Mouse (Mus musculus) hindbrain, embryonic 11.5 days (tissue): ENCODE measurements around the gene Ube2t. TPM values are rescaled to one million over a fixed set of nuclear protein-coding genes. Genes with fewer than 3 reads are reported as not detected.

ENCODE experiments used
- ATAC-seq: fragments of 200-750 bp; cut with Nextera tagmentation; 2 replicates; pipeline ENCODE4 v1.8.0; 2017; ENCODE audit warnings: mild to moderate bottlenecking, moderate TSS enrichment, moderate library complexity; ENCODE audit not compliant: low FRiP score
- DNase-seq: peaks from one replicate; pipeline ENCODE4 v3.0.0-alpha.2; 2015; ENCODE audit warnings: low spot score
- H3K27ac ChIP-seq: fragments of 300-500 bp; sonication (generic); 2 replicates; pipeline ENCODE4 v1.5.1; 2014; ENCODE audit warnings: mild to moderate bottlenecking, low read depth, low read length
- H3K27me3 ChIP-seq: fragments of 300-500 bp; sonication (generic); 2 replicates; pipeline ENCODE4 v1.6.1; 2014; ENCODE audit warnings: mild to moderate bottlenecking, low read length, moderate library complexity, mixed read lengths; ENCODE audit not compliant: control insufficient read depth, insufficient read depth
- H3K36me3 ChIP-seq: fragments of 300-500 bp; sonication (generic); 2 replicates; pipeline ENCODE4 v1.6.1; 2014; ENCODE audit warnings: mild to moderate bottlenecking, low read length, moderate library complexity, mixed read lengths; ENCODE audit not compliant: control insufficient read depth, insufficient read depth
- H3K4me1 ChIP-seq: fragments of 300-500 bp; sonication (generic); replicated peaks from 2 replicates; pipeline ENCODE4 v1.6.1; 2014; ENCODE audit warnings: low read length, mixed read lengths; ENCODE audit not compliant: control insufficient read depth, insufficient read depth
- H3K4me2 ChIP-seq: fragments of 300-500 bp; sonication (generic); replicated peaks from 2 replicates; pipeline ENCODE4 v1.6.1; 2014; ENCODE audit warnings: mild to moderate bottlenecking, low read depth, low read length
- H3K4me3 ChIP-seq: fragments of 300-500 bp; sonication (generic); 2 replicates; pipeline ENCODE4 v1.5.1; 2014; ENCODE audit warnings: low read depth, low read length
- H3K9ac ChIP-seq: fragments of 300-500 bp; sonication (generic); 2 replicates; pipeline ENCODE4 v1.6.1; 2014; ENCODE audit warnings: low read depth, low read length
- H3K9me3 ChIP-seq: fragments of 300-500 bp; sonication (generic); 2 replicates; pipeline ENCODE4 v1.6.1; 2016; ENCODE audit warnings: low read length; ENCODE audit not compliant: control insufficient read depth
- WGBS: fragments of 180-500 bp; shearing (Covaris S2); extraction: QIAGEN DNeasy Blood & Tissue Kit; methylation state at CpG from one replicate; pipeline ENCODE4 v1.1.7; 2014; 5-methylcytosine and 5-hydroxymethylcytosine counted together
- polyA plus RNA-seq: library from polyadenylated mRNA; unstranded; fragments of >200 nt; fragmentation: Nextera tagmentation; extraction: Ambion mirVana; gene quantifications from 2 replicates; pipeline ENCODE4 v1.2.1, GENCODE M21; 2014

Gene Ube2t
- polyA plus RNA-seq, 1 experiment from 2014 or later, result 40.9 TPM

DNA sequence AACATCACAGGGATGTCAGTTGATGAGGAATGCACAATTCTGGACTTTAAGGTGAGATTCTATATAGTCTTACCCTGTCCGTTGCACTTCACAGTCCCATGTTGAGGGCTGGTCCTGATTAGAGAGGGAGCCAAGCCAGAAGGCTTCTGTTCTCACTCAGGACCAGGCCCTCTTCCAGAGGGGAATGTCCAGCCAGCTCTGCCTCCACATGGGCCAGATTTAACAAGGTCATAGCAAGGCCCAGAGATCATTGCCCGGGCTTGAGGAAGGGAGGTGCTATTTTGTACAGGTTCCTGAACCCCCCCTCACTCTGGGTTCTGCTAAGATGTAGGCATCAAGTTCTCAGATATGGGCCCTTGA lies 55.3 kb downstream of the Ube2t start:
- ATAC-seq, result no peak
- Histone ChIP-seq H3K4me2 (no peak overlapping the region), H3K27me3 (no peaks in the 10 kb centered on the region), H3K4me1 (peaks cover 2% of the 10 kb centered on the region; the same call in 1 of the 2 replicates), H3K27ac (no peak overlapping the region), H3K4me3 (no peak overlapping the region), H3K9me3 (no peaks in the 10 kb centered on the region), H3K36me3 (no peaks in the 10 kb centered on the region), H3K9ac (no peak overlapping the region)
- 92% methylated on average over 2 of the region's 2 CpGs for WGBS
- no peak for DNase-seq

DNA sequence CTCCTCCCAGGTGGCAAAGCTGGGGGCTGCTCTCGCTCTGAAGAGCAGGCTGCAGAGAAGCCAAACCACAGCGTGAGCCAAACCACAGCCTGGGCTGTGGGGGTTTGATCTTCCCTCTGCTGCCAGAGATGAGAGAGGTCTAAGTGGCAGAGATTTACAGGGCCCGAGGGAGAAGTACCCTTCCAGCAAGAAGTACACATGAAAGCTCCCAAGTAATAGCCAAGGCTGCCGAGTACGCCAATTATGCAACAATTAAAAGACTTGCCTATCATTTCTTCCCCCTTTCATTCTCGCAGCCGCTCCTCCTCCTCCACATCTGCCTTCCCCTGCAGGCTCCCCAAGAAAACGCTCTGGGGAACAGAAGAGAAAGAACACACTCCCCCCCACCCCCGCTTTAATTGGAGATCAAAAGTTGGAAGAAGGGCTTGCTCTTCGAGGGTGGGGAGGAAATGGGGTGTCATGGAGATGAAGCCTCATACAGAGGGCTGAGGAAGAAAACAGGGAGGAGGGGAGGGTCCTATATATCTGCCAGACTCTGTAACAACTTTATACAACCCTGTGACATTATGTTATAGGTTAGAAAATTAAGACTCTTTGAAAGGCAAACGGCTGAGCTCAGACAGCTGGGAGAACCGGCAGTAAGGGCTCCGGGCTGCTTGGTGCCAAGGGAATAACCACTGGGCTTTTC lies 56.9 kb downstream of the Ube2t start:
- Histone ChIP-seq H3K4me2 (no peak overlapping the region), H3K9ac (no peak overlapping the region), H3K4me1 (peaks cover 2% of the 10 kb centered on the region; the same call in 1 of the 2 replicates), H3K27me3 (no peaks in the 10 kb centered on the region), H3K27ac (no peak overlapping the region), H3K36me3 (no peaks in the 10 kb centered on the region), H3K9me3 (no peaks in the 10 kb centered on the region), H3K4me3 (no peak overlapping the region)
- no peak for ATAC-seq
- no peak for DNase-seq
- 34% methylated on average over 13 of the region's 13 CpGs for WGBS

DNA sequence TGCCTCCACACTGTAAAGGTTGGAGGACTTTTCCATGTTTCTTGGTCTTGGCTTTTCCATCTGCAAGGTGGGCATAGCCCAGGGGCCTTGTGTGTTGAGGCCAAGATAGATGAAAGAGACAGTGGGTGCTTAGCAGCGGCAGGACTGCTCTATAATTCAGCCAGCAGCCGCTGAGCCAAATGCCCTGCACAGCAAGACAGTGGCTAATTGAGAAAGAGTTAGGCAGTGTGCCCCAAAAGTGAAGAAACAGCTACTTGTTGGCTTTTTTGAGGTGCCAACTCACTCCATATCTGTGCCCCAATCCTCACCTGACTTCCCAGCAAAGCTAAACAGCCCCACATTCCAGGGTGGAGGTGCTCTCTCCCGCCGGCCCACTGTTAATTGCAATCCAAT lies 57.4 kb downstream of the Ube2t start:
- H3K27me3 ChIP-seq, result no peaks in the 10 kb centered on the region
- ATAC-seq (no peak), DNase-seq (no peak)
- peaks cover 2% of the 10 kb centered on the region; the same call in 1 of the 2 replicates for H3K4me1 ChIP-seq
- no peaks in the 10 kb centered on the region for H3K36me3 ChIP-seq
- WGBS, result 81% methylated on average over 4 of the region's 4 CpGs
- no peak overlapping the region for H3K4me3 ChIP-seq
- no peaks in the 10 kb centered on the region for H3K9me3 ChIP-seq
- H3K9ac ChIP-seq, result no peak overlapping the region
- H3K27ac ChIP-seq, result no peak overlapping the region
- H3K4me2 ChIP-seq, result no peak overlapping the region

DNA sequence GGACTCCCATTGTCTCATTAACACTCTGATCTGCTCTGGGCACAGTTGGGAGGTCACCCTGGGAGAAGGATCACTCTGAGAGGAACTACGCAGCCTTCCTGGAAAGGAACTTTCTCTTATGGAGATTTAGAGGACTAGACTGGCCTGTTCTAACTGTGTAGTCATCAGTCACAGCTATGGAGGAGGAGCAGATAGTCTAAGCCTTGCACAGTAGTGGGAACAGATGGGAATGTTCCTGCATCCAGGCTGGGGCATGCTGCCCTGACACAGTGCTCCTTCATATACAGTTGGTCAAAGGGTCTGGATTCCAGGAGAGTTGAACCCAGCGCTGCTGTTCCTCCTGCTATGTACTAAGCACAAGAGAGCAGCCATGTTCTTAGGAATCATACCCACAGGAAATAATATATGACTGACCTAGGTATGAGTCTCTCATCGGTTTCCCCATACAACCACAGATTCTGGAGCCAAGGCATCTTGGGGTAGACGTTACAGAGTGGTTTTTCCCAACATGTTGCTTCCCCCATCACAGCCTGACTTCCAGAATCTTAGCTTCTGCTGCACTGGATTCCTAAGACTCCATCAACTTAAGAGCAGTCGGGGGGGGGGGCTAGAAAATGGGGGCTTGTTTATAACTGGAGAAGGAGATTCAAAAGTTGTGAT lies 58.0 kb downstream of the Ube2t start:
- H3K27ac ChIP-seq, result no peak overlapping the region
- DNase-seq (no peak), ATAC-seq (no peak)
- H3K36me3 ChIP-seq, result no peaks in the 10 kb centered on the region
- no peak overlapping the region for H3K9ac ChIP-seq
- 84% methylated on average over 5 of the region's 5 CpGs for WGBS
- H3K4me1 ChIP-seq, result peaks cover 2% of the 10 kb centered on the region; the same call in 1 of the 2 replicates
- no peak overlapping the region for H3K4me2 ChIP-seq
- H3K4me3 ChIP-seq, result no peak overlapping the region
- H3K27me3 ChIP-seq, result no peaks in the 10 kb centered on the region
- no peaks in the 10 kb centered on the region for H3K9me3 ChIP-seq

DNA sequence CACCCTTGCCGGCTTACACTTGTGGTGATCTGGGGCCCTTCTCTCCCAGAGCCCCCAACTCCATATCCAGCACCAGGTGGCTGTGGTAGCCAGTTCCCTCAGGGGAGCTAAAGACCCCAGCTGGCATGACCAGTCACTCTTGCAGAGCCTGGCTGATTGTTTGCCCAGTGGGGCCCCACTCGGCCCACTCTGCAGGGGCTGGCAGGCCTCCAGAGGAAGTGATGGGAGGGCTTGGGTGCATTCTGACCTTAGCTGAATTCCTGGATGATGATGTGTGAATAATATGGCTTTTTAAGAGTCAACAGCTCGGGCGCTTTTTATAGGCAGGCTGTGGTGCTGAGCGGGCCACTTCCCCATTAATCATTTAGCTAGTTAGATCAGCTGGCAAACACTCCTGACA lies 58.6 kb downstream of the Ube2t start:
- Histone ChIP-seq H3K9ac (no peak overlapping the region), H3K36me3 (no peaks in the 10 kb centered on the region), H3K27me3 (no peaks in the 10 kb centered on the region), H3K4me1 (peaks cover 2% of the 10 kb centered on the region; the same call in 1 of the 2 replicates), H3K4me2 (no peak overlapping the region), H3K27ac (no peak overlapping the region), H3K4me3 (no peak overlapping the region), H3K9me3 (no peaks in the 10 kb centered on the region)
- DNase-seq (peak; percentile 21), ATAC-seq (no peak)
- 41% methylated on average over 5 of the region's 5 CpGs for WGBS

DNA sequence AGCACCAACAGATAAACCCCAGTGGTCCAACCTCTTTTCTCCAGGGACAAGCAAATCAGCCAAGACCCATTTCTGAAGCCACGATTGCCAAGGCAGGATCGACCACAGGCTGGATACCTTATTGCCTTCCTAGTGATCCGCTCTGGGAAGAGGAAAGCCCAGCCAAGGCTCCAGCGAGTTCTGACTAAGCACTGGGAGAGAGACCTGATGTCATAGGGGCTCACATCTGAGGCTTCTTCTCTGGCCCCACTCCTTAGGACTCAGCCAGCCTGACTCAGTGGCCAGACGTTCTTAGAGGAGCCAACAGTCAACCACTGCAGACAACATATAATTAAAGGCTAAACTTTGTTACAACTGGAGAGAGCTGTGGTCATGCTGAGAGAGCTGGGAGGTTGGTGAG lies 59.6 kb downstream of the Ube2t start:
- Histone ChIP-seq H3K4me3 (no peak overlapping the region), H3K27ac (no peak overlapping the region), H3K36me3 (no peaks in the 10 kb centered on the region), H3K9ac (no peak overlapping the region), H3K9me3 (no peaks in the 10 kb centered on the region), H3K4me2 (no peak overlapping the region), H3K27me3 (no peaks in the 10 kb centered on the region), H3K4me1 (peaks cover 2% of the 10 kb centered on the region; the same call in 1 of the 2 replicates)
- no peak for ATAC-seq
- DNase-seq, result no peak
- 83% methylated on average over 5 of the region's 5 CpGs for WGBS

DNA sequence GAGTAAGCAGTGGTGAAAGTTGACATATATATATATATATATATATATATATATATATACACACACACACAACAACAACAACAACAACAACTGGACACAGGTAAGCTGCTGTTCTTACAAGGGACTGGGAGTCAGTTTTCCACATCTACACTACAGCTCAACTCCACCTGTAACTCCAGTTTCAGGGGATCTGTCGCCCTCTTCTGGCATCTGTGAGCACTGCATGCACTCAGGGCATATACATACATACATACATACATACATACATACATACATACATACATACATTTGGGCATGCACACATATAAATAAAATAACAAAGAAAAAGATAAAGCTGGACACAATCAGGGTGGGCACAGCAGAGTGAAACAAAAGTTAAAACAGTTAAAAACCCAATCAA lies 61.2 kb downstream of the Ube2t start:
- Histone ChIP-seq H3K4me3 (no peak overlapping the region), H3K4me2 (no peak overlapping the region), H3K9me3 (no peaks in the 10 kb centered on the region), H3K27ac (no peak overlapping the region), H3K36me3 (no peaks in the 10 kb centered on the region), H3K27me3 (no peaks in the 10 kb centered on the region), H3K4me1 (peaks cover 2% of the 10 kb centered on the region; the same call in 1 of the 2 replicates), H3K9ac (no peak overlapping the region)
- no peak for DNase-seq
- ATAC-seq, result no peak
- WGBS, result 56% methylated on average over 1 of the region's 1 CpGs
